Mouse (Mus musculus) thymus, postnatal 36 days (tissue): ENCODE measurements at regions not wholly inside any gene's neighbourhood (a gene's known extent, or its start where the extent isn't known, plus 50 kb on each side); places are given as distances from the start of the nearest gene placed in this dataset.

Experiments used
- DNase-seq, 2 experiments: peaks; one replicate each; pipeline ENCODE4 v3.0.0; 2022; ENCODE audit warnings: mixed read lengths in 2 of 2

- DNase-seq, result no peak
These were observed 94.5 kb downstream of the Olfm1 start for GRCm38 (mm10) chr2:28287210-28287860.

- DNase-seq, result no peak
These were observed 96.5 kb downstream of the Olfm1 start for GRCm38 (mm10) chr2:28289339-28289738.

DNA sequence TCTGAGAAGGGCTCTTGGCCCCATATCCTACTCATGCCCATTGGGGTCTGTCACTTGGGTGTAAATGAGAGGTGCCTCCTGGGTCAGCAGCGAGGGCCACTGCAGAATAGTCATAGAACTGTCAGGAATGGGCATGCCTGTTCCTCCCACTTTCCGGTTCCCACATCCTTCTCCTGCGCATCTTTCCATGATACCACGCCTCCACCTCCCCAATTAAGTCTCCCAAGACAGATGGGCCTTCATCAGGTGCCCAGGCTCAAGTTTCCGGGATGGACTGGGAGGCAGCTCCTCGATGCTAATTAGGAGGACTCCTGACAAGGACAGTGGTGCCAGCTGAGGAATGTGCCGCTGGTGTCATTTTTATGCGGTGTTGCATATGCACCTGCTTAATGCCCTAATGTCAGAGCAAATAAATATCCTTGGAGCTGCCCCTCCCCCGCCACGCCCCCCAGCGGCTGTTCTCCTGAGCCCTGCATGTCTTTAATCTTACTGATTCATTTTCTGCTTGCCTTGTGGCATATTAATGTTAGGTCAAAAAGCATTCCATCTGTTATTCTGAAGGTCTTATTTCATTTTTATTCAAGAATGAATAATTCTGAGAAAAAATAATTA is 97.2 kb downstream of the Olfm1 start:
- DNase-seq, result no peak

GRCm38 (mm10) chr2:28294509-28294908 is 101.7 kb downstream of the Olfm1 start:
- DNase-seq, result no peak

DNA sequence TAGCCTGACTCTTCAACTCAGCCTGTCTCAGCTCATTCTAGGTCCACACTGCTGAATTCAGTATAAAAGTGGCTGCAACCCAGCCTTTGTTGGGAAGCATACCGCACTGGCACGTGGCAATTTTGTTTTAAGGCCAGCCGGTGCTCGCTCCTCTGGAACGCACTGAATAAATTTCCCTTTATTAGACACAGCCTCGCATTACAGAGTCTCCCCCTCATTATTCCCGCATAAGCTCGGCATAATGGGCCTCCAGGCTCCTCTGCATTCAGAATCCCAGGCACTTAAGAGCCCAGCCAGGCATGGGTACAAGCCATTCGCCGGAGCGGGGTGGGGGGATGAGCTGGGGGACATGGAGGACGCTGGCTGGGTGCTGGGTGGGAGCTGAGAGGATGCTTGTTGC is 103.4 kb downstream of the Olfm1 start:
- DNase-seq, result no peak

- DNase-seq, result no peak
These were observed 105.9 kb downstream of the Olfm1 start for GRCm38 (mm10) chr2:28298738-28299137.

GRCm38 (mm10) chr2:28299346-28299745 is 106.6 kb downstream of the Olfm1 start:
- DNase-seq, result no peak

DNA sequence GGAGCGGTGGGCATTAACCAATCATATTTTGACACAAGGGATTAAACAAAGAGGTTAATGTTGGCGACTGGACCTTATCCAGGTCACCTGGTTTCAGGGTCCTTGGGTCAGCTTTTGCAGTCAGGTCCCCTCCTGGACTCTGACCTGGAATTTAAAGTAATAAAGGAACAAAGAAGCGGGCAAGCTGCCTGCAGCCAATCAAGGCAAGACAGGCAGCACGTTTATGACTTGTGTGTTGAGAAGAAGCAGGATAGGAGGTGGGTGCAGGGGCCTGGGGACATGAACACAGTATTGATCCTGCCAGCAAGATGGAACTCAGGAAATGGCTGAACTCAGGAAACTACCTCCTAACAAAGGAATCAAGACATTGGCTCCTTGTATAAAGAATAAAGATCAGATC is 108.5 kb downstream of the Olfm1 start:
- no peak for DNase-seq

DNA sequence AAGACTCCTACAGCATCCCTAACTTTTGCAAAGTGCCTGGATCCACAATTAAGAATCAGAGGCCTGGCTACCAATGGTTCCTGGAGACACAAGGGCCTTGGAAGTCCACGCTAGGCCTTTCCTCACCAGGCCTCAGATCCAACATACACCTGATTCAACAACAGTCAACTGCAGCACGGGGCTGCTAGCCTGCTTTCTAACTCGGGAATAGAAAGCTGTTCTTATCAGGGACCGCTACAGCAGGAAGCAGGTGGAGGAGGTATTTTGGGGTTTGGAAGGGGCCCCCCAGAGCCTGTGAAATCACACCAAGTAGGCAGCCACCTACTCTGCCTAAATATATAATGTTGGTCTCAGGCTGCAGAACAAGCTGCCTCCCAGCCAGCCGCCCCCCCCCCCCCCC is 111.1 kb downstream of the Olfm1 start:
- no peak for DNase-seq

DNA sequence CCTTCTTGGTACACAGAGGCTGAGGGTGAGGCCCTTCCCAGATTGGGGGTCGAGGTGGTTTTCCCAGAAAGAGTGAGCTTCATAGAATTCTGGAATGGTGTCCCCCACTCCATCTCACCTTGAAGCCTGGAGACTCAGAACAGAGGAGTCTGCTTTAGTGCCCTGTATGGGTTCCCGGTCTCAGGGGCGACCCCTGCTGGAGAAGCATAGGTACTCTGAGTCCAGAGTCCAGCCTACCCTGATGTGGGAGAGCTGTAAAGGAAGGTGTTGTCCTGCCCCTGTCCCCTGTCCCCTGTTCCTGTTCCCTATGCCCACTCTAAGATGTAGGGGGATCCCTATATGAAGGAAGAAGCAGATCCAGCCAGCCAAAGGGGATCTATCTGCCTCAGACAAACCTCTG is 111.9 kb downstream of the Olfm1 start:
- DNase-seq, result peak; percentile 32 to 39

- DNase-seq, result no peak
These were observed 116.3 kb downstream of the Olfm1 start for GRCm38 (mm10) chr2:28309122-28309521.

- DNase-seq, result no peak
These were observed 119.4 kb downstream of the Olfm1 start for GRCm38 (mm10) chr2:28312212-28312611.

DNA sequence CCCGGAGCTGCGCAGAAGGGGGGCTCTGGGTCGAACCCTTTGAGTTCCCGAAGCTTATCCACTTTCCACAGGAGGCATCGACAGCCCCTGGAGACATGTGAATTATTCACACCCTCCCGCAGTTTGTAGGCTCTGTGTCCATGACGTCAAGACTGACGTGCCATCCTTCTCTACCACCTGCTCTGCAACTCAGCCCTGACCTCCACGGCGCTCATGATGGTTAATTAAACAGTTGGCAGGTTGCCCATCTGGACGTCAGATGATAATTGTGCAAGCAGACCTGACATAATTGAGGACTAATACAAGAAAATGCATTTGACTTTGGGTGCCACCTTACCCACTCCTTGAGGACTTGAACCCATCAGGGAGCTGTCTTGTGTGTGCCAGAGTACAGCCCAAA is 121.1 kb upstream of the Ppp1r26 start:
- no peak for DNase-seq

DNA sequence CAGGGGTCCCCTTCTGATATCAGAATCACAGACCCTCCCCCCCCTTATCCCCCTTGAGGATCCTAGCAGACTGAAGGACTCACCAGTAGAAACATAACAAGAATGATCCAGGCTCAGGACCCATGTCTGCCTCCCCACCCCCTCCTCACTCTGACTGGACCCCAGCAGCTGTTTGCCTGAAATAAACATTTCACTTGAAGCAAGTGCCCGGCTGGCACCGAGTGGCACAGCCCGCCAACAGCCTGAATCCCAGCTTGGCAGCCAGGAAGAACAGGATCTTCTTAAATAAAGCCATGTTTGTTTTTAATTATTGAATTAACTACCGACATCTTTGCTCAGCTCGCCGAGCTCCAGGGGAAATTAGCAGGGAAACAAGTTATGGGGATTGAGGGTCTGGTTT is 120.5 kb upstream of the Ppp1r26 start:
- DNase-seq, result no peak

GRCm38 (mm10) chr2:28326682-28327081 is 119.9 kb upstream of the Ppp1r26 start:
- DNase-seq, result no peak

GRCm38 (mm10) chr2:28329130-28329529 is 117.5 kb upstream of the Ppp1r26 start:
- DNase-seq, result no peak

- no peak for DNase-seq
These were observed 111.3 kb upstream of the Ppp1r26 start for GRCm38 (mm10) chr2:28335141-28335789.

DNA sequence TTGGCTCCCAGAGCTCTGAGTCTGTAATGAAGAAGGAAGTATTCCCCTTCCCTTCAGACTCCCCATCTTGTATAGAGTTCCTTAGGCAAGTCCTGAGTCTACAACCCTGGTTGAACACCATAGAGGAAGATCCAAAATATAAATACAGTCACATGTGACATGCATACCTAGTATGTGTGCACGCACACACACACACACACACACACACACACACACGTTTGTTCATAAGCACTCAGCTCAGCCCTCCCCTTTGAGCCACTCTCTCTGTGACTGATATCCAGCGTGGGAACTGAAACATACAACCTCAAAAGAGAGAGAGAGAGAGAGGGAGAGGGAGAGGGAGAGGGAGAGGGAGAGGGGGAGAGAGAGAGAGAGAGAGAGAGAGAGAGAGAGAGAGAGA is 110.8 kb upstream of the Ppp1r26 start:
- DNase-seq, result no peak

GRCm38 (mm10) chr2:28336349-28337309 is 110.0 kb upstream of the Ppp1r26 start:
- no peak for DNase-seq

GRCm38 (mm10) chr2:28337561-28337960 is 109.0 kb upstream of the Ppp1r26 start:
- no peak for DNase-seq

DNA sequence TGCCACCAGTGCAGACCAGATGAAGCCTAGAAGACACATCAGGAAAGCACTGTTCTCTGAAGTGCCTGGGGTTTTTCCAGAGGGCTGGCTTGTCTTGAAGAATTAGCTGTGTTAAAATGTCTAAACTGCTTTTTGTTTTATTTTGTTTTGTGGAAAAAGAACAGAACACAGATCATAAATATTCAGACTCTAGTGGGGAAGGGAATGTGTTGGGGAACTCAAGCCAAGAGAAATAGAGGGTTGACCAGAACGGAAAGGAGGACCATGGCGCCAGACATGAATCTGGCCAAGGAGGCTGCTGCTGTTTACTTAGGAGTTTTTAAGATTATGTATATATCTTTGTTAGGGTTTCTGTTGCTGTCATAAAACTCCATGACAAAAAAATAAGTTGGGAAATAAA is 105.3 kb upstream of the Ppp1r26 start:
- no peak for DNase-seq

- no peak for DNase-seq
These were observed 98.1 kb upstream of the Ppp1r26 start for GRCm38 (mm10) chr2:28348453-28348852.

- DNase-seq, result no peak
These were observed 96.7 kb upstream of the Ppp1r26 start for GRCm38 (mm10) chr2:28349911-28350310.
